Mouse (Mus musculus): Measurements from ENCODE around the gene Pou2f2. TPM values are rescaled to one million over a fixed set of nuclear protein-coding genes. Genes with fewer than 3 reads are reported as not detected.
A peak's percentile ranks its signal among the peaks of the same experiment; 100 is the strongest.

Pou2f2 gene
- polyA plus RNA-seq, 1 experiment, result 2.6 TPM

- DNase-seq, result no peak
- no peaks in the 10 kb centered on the region for H3K27me3 ChIP-seq (replicated peaks; ENCODE audit: control insufficient read depth, insufficient read depth, low read length)
- TF ChIP-seq CTCF (conservative IDR thresholded peaks at IDR 0.05; ENCODE audit: insufficient read depth, insufficient read length, low read depth, low read length) (no peak), POLR2A (IDR thresholded peaks at IDR 0.05; ENCODE audit: low read depth, low read length) (no peak)
- no peaks in the 10 kb centered on the region for H3K36me3 ChIP-seq (ENCODE audit: control insufficient read depth, insufficient read depth, low read length)
- H3K4me3 ChIP-seq (ENCODE audit: insufficient read depth, low read depth, low read length), result no peak overlapping the region
- 26% methylated on average over 11 of the region's 11 CpGs for WGBS
- H3K4me1 ChIP-seq (ENCODE audit: control insufficient read depth, insufficient read depth, low read length), result no peaks in the 10 kb centered on the region
- H3K27ac ChIP-seq (ENCODE audit: insufficient read depth, low read depth, low read length), result no peak overlapping the region
These were observed 90.6 kb downstream of the Pou2f2 start for GRCm38 (mm10) chr7:25088968-25089367.

- no peak overlapping the region for H3K27ac ChIP-seq (ENCODE audit: insufficient read depth, low read depth, low read length)
- DNase-seq, result no peak
- no peaks in the 10 kb centered on the region for H3K27me3 ChIP-seq (replicated peaks; ENCODE audit: control insufficient read depth, insufficient read depth, low read length)
- no peaks in the 10 kb centered on the region for H3K36me3 ChIP-seq (ENCODE audit: control insufficient read depth, insufficient read depth, low read length)
- no peaks in the 10 kb centered on the region for H3K4me1 ChIP-seq (ENCODE audit: control insufficient read depth, insufficient read depth, low read length)
- TF ChIP-seq POLR2A (IDR thresholded peaks at IDR 0.05; ENCODE audit: low read depth, low read length) (no peak), CTCF (conservative IDR thresholded peaks at IDR 0.05; ENCODE audit: insufficient read depth, insufficient read length, low read depth, low read length) (no peak)
- 40% methylated on average over 10 of the region's 10 CpGs for WGBS
- H3K4me3 ChIP-seq (ENCODE audit: insufficient read depth, low read depth, low read length), result no peak overlapping the region
These were observed 91.0 kb downstream of the Pou2f2 start for GRCm38 (mm10) chr7:25088531-25088930.

DNA sequence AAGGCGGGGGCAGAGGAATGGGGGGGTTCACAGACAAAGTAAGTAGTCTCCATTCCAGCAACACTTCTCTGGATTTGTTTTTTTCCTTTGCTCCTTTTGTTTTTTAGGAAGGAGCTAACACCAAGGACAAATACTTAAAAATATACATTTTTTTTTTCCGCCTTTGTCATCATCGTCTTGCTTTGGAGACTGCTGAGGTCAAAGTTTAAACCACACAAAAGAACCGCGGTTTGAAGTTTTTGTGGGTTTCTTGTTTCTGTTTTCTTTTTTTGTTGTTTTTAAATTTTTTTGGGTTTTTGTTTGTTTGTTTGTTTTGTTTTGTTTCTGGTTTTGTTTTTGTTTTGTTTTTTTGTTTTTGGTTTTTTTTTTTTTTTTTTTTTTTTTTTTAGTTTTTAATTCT, 91.6 kb downstream of the Pou2f2 start:
- H3K36me3 ChIP-seq (ENCODE audit: control insufficient read depth, insufficient read depth, low read length), result no peaks in the 10 kb centered on the region
- no peak overlapping the region for H3K27ac ChIP-seq (ENCODE audit: insufficient read depth, low read depth, low read length)
- no peaks in the 10 kb centered on the region for H3K27me3 ChIP-seq (replicated peaks; ENCODE audit: control insufficient read depth, insufficient read depth, low read length)
- no peak for DNase-seq
- no peak for TF ChIP-seq CTCF (conservative IDR thresholded peaks at IDR 0.05; ENCODE audit: insufficient read depth, insufficient read length, low read depth, low read length)
- no peak for TF ChIP-seq POLR2A (IDR thresholded peaks at IDR 0.05; ENCODE audit: low read depth, low read length)
- 57% methylated on average over 5 of the region's 5 CpGs for WGBS
- no peak overlapping the region for H3K4me3 ChIP-seq (ENCODE audit: insufficient read depth, low read depth, low read length)
- no peaks in the 10 kb centered on the region for H3K4me1 ChIP-seq (ENCODE audit: control insufficient read depth, insufficient read depth, low read length)

GRCm38 (mm10) chr7:25087256-25087912, 92.1 kb downstream of the Pou2f2 start:
- H3K27ac ChIP-seq (ENCODE audit: insufficient read depth, low read depth, low read length), result no peak overlapping the region
- DNase-seq, result no peak
- TF ChIP-seq POLR2A (IDR thresholded peaks at IDR 0.05; ENCODE audit: low read depth, low read length), result no peak
- WGBS, result 68% methylated on average over 10 of the region's 10 CpGs
- H3K36me3 ChIP-seq (ENCODE audit: control insufficient read depth, insufficient read depth, low read length), result no peaks in the 10 kb centered on the region
- H3K4me3 ChIP-seq (ENCODE audit: insufficient read depth, low read depth, low read length), result no peak overlapping the region
- no peaks in the 10 kb centered on the region for H3K27me3 ChIP-seq (replicated peaks; ENCODE audit: control insufficient read depth, insufficient read depth, low read length)
- H3K4me1 ChIP-seq (ENCODE audit: control insufficient read depth, insufficient read depth, low read length), result no peaks in the 10 kb centered on the region

- Histone ChIP-seq H3K27ac (ENCODE audit: insufficient read depth, low read depth, low read length) (no peak overlapping the region), H3K4me1 (ENCODE audit: control insufficient read depth, insufficient read depth, low read length) (no peaks in the 10 kb centered on the region), H3K4me3 (ENCODE audit: insufficient read depth, low read depth, low read length) (no peak overlapping the region), H3K36me3 (ENCODE audit: control insufficient read depth, insufficient read depth, low read length) (no peaks in the 10 kb centered on the region; the same call in 1 of the 2 replicates), H3K27me3 (replicated peaks; ENCODE audit: control insufficient read depth, insufficient read depth, low read length) (no peaks in the 10 kb centered on the region)
- TF ChIP-seq CTCF (conservative IDR thresholded peaks at IDR 0.05; ENCODE audit: insufficient read depth, insufficient read length, low read depth, low read length) (peak; percentile 22; the same call in 1 of the 2 replicates), POLR2A (IDR thresholded peaks at IDR 0.05; ENCODE audit: low read depth, low read length) (no peak)
- WGBS, result 61% methylated on average over 3 of the region's 3 CpGs
- no peak for DNase-seq
These were observed 92.9 kb downstream of the Pou2f2 start for GRCm38 (mm10) chr7:25086656-25087055.

DNA sequence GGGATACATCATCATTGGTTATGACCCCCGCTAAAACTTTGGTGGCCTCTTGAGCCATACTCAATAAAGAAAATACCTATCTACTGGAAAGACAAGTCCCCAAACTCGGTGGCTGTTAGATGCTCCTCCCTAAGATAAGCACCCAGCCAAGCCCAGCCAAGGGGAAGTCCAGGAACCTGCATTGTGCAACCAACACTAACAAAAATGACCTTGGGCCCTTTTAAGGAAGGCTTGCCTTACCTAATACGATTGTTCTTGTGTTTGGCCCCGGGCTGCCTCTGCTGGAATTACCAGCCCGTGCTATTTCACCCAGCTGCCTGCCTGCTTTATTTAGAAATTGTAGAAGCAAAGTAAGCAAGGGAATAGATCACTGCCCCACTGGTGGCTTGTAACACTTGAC, 94.9 kb downstream of the Pou2f2 start:
- no peaks in the 10 kb centered on the region for H3K4me1 ChIP-seq (ENCODE audit: control insufficient read depth, insufficient read depth, low read length)
- TF ChIP-seq CTCF (conservative IDR thresholded peaks at IDR 0.05; ENCODE audit: insufficient read depth, insufficient read length, low read depth, low read length) (no peak), POLR2A (IDR thresholded peaks at IDR 0.05; ENCODE audit: low read depth, low read length) (no peak)
- 39% methylated on average over 5 of the region's 5 CpGs for WGBS
- H3K27ac ChIP-seq (ENCODE audit: insufficient read depth, low read depth, low read length), result no peak overlapping the region
- peaks cover 8% of the 10 kb centered on the region for H3K36me3 ChIP-seq (ENCODE audit: control insufficient read depth, insufficient read depth, low read length)
- no peak overlapping the region for H3K4me3 ChIP-seq (ENCODE audit: insufficient read depth, low read depth, low read length)
- no peak for DNase-seq
- no peaks in the 10 kb centered on the region for H3K27me3 ChIP-seq (replicated peaks; ENCODE audit: control insufficient read depth, insufficient read depth, low read length)

DNA sequence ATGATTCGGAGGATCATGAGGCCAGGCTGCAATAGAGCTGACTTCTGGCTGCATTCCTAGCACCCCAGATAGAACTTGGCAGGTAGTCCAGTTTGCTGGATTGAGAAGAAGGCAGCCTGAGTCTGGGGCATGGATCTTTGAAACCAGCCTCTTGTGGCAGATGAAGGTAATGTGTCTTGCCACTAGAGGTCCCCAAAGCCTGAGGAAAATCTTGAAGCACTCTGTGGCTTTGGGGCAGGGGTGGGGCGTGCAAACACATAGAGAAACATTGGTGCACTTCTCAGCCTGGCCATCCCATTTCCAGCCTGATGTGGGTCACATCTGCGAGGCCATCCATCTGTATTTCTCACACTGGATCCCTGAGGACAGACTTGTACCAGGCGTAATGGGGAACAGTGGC, 97.0 kb downstream of the Pou2f2 start:
- peak; percentile 48 for DNase-seq
- no peak overlapping the region for H3K27ac ChIP-seq (ENCODE audit: insufficient read depth, low read depth, low read length)
- TF ChIP-seq POLR2A (IDR thresholded peaks at IDR 0.05; ENCODE audit: low read depth, low read length), result no peak
- peak; percentile 55 for TF ChIP-seq CTCF (conservative IDR thresholded peaks at IDR 0.05; ENCODE audit: insufficient read depth, insufficient read length, low read depth, low read length)
- 81% methylated on average over 4 of the region's 4 CpGs for WGBS
- H3K27me3 ChIP-seq (replicated peaks; ENCODE audit: control insufficient read depth, insufficient read depth, low read length), result no peaks in the 10 kb centered on the region
- H3K4me3 ChIP-seq (ENCODE audit: insufficient read depth, low read depth, low read length), result no peak overlapping the region
- peaks cover 8% of the 10 kb centered on the region for H3K36me3 ChIP-seq (ENCODE audit: control insufficient read depth, insufficient read depth, low read length)
- peaks cover 12% of the 10 kb centered on the region; the same call in 1 of the 2 replicates for H3K4me1 ChIP-seq (ENCODE audit: control insufficient read depth, insufficient read depth, low read length)
